ENCODE assay signal across 8 mouse cellular contexts in the genomic region with DNA sequence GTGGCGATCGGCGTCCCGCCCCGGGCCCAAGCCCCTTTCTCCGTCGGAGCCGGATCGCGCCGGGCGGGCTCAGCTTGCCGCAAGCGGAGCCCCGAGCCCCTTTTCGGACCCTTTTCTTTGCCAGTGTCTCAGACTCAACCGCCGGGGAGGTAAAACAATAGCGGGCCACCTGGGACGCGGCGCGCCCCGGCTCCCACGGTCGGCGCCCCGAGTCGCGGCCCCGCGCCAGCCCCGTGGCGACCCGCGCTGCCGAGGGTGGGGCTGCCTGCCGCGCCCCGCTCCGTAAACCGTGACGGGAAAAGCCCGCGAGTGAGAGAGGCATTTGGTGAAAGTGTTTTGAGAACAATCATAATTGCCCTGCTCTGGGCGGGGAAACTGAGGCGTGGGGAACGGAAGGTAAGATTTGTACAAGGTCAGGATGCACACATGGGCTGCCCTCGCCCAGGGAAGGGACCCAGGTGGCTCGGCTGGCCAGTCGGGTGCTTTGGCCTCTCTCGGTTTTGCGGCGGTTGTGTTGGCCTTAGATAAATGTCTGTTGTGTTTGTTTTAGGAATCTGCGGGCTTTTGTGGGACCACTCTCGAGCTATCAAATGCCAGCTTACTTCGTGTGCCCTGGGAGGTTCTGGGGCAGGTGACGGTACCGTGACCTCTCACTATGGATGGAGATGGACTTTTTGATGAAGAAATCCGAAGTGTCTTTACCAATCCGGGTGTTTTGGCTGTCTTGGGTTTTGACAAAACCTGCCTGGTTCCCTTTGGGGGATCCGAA. TPM values are rescaled to one million over a fixed set of nuclear protein-coding genes. Genes with fewer than 3 reads are reported as not detected.
DNase-seq lines count a peak whose midpoint lies in the region; ATAC-seq and TF ChIP-seq lines count a peak whose summit lies in the region.

No protein-coding gene starts in this region.

- H3K27ac ChIP-seq in lung, embryonic 14.5 days (ENCODE audit: low read depth), result peak overlapping the region; percentile 69
- H3K27ac ChIP-seq in bone marrow, adult 2 months (ENCODE audit: control insufficient read depth, insufficient read depth, low read depth, low read length, poor library complexity), result peak overlapping the region; percentile 19; the same call in 1 of the 2 replicates
- H3K27ac ChIP-seq in forebrain, postnatal 0 days (ENCODE audit: low read depth, low read length), result peak overlapping the region; percentile 78
- no peak overlapping the region for H3K27ac ChIP-seq in liver, adult 2 months (replicated peaks; ENCODE audit: insufficient read depth, low read depth, low read length)
- peak overlapping the region; percentile 55; the same call in 1 of the 2 replicates for H3K27ac ChIP-seq in stomach, embryonic 14.5 days (ENCODE audit: low read length)

- intact Hi-C loops in left cerebral cortex, postnatal 36 days (cut with DNase I), result loop anchor here (5.0 kb wide), 2 partner anchors 70 to 75 kb away; no protein-coding TSS in a partner anchor

- H3K4me1 ChIP-seq in lung, embryonic 14.5 days (ENCODE audit: insufficient read depth), result peaks cover 18% of the 10 kb centered on the region
- no peaks in the 10 kb centered on the region for H3K4me1 ChIP-seq in bone marrow, adult 2 months (ENCODE audit: control insufficient read depth, insufficient read depth, low read length)
- H3K4me1 ChIP-seq in forebrain, postnatal 0 days (ENCODE audit: insufficient read depth), result peaks cover 36% of the 10 kb centered on the region
- peaks cover 2% of the 10 kb centered on the region; the same call in 1 of the 2 replicates for H3K4me1 ChIP-seq in liver, adult 2 months (ENCODE audit: control insufficient read depth, insufficient read depth, low read length)
- peaks cover 40% of the 10 kb centered on the region for H3K4me1 ChIP-seq in stomach, embryonic 14.5 days (ENCODE audit: control insufficient read depth, insufficient read depth, low read length)

- TF ChIP-seq POLR2A in bone marrow, adult 2 months (IDR thresholded peaks at IDR 0.05; ENCODE audit: borderline replicate concordance, control insufficient read depth, low read depth, low read length), result no peak
- no peak for TF ChIP-seq POLR2A in liver, adult 2 months (IDR thresholded peaks at IDR 0.05; ENCODE audit: extremely low read depth, insufficient read depth, low read length)

- under 1% methylated on average over 62 of the region's 62 CpGs for WGBS in lung, embryonic 14.5 days
- under 1% methylated on average over 62 of the region's 62 CpGs for WGBS in bone marrow, adult 2 months
- 4% methylated on average over 50 of the region's 62 CpGs for WGBS in forebrain, postnatal 0 days
- WGBS in liver, adult 2 months, result 2% methylated on average over 61 of the region's 62 CpGs
- under 1% methylated on average over 62 of the region's 62 CpGs for WGBS in stomach, embryonic 14.5 days

- H3K9me3 ChIP-seq in lung, embryonic 14.5 days (ENCODE audit: low read depth, low read length), result no peaks in the 10 kb centered on the region
- no peaks in the 10 kb centered on the region for H3K9me3 ChIP-seq in forebrain, postnatal 0 days (ENCODE audit: low read length)
- no peaks in the 10 kb centered on the region for H3K9me3 ChIP-seq in stomach, embryonic 14.5 days (ENCODE audit: control insufficient read depth, low read depth, low read length)

- H3K4me3 ChIP-seq in lung, embryonic 14.5 days (ENCODE audit: low read depth, low read length), result peak overlapping the region; percentile 80
- peak overlapping the region; percentile 49 for H3K4me3 ChIP-seq in bone marrow, adult 2 months (replicated peaks; ENCODE audit: control insufficient read depth, low read depth, low read length)
- peak overlapping the region; percentile 81 for H3K4me3 ChIP-seq in forebrain, postnatal 0 days (ENCODE audit: low read depth, low read length)
- peak overlapping the region; percentile 65 for H3K4me3 ChIP-seq in liver, adult 2 months (ENCODE audit: insufficient read depth, low read depth, low read length)
- peak overlapping the region; percentile 76 for H3K4me3 ChIP-seq in stomach, embryonic 14.5 days (ENCODE audit: low read depth, low read length)

- H3K9ac ChIP-seq in lung, embryonic 14.5 days, result peak overlapping the region; percentile 84
- peak overlapping the region; percentile 87 for H3K9ac ChIP-seq in forebrain, postnatal 0 days
- peak overlapping the region; percentile 69 for H3K9ac ChIP-seq in liver, adult 2 months (ENCODE audit: low read depth, low read length)
- peak overlapping the region; percentile 88 for H3K9ac ChIP-seq in stomach, embryonic 14.5 days (replicated peaks; ENCODE audit: low read depth, low read length)

- peak overlapping the region; percentile 98 for H3K4me2 ChIP-seq in lung, embryonic 14.5 days
- peak overlapping the region; percentile 81 for H3K4me2 ChIP-seq in forebrain, postnatal 0 days (ENCODE audit: low read depth)
- peak overlapping the region; percentile 99 for H3K4me2 ChIP-seq in stomach, embryonic 14.5 days (replicated peaks; ENCODE audit: low read depth, low read length)

- TF ChIP-seq CTCF in lung, embryonic 14.5 days (IDR thresholded peaks at IDR 0.05; ENCODE audit: low read depth), result no peak
- TF ChIP-seq CTCF in bone marrow, adult 2 months (IDR thresholded peaks at IDR 0.05; ENCODE audit: control insufficient read depth, insufficient read depth, low read length), result no peak
- no peak for TF ChIP-seq CTCF in forebrain, postnatal 0 days (IDR thresholded peaks at IDR 0.05; ENCODE audit: low read depth)
- TF ChIP-seq CTCF in liver, adult 2 months (IDR thresholded peaks at IDR 0.05; ENCODE audit: low read depth, low read length), result no peak

- DNase-seq in lung, embryonic 14.5 days, result no peak
- no peak for DNase-seq in lung, postnatal 10 days
- no peak for DNase-seq in forebrain, postnatal 0 days
- DNase-seq in liver, adult 2 months (ENCODE audit: extremely low read depth, low read depth, low spot score), result no peak
- DNase-seq in left cerebral cortex, postnatal 36 days (ENCODE audit: low spot score in 2 of 2), result no peak
- DNase-seq in embryo, embryonic 10.5 days (ENCODE audit: low spot score), result no peak

- ATAC-seq in lung, embryonic 14.5 days (ENCODE audit: insufficient read depth), result peak; percentile 16
- ATAC-seq in forebrain, postnatal 0 days, result peak; percentile 30
- no peak for ATAC-seq in stomach, embryonic 14.5 days (ENCODE audit: insufficient number of reproducible peaks, insufficient read depth, low FRiP score, low read depth)

- H3K79me2 ChIP-seq in liver, adult 2 months (ENCODE audit: control insufficient read depth, insufficient read depth, low read length), result no peaks in the 10 kb centered on the region

- H3K36me3 ChIP-seq in lung, embryonic 14.5 days (ENCODE audit: insufficient read depth), result 0 out of 2 replicates have a peak, but pooled peaks cover 4% of the 10 kb centered on the region
- no peaks in the 10 kb centered on the region for H3K36me3 ChIP-seq in forebrain, postnatal 0 days (ENCODE audit: insufficient read depth)
- no peaks in the 10 kb centered on the region for H3K36me3 ChIP-seq in liver, adult 2 months (ENCODE audit: control insufficient read depth, insufficient read depth, low read length)
- no peaks in the 10 kb centered on the region for H3K36me3 ChIP-seq in stomach, embryonic 14.5 days (ENCODE audit: control insufficient read depth, insufficient read depth, low read length)

- H3K27me3 ChIP-seq in lung, embryonic 14.5 days (ENCODE audit: insufficient read depth, low read length), result no peaks in the 10 kb centered on the region
- H3K27me3 ChIP-seq in forebrain, postnatal 0 days (ENCODE audit: insufficient read depth, low read length), result no peaks in the 10 kb centered on the region
- H3K27me3 ChIP-seq in liver, adult 2 months (ENCODE audit: control insufficient read depth, insufficient read depth, low read length), result peaks cover 10% of the 10 kb centered on the region
- no peaks in the 10 kb centered on the region for H3K27me3 ChIP-seq in stomach, embryonic 14.5 days (ENCODE audit: control insufficient read depth, insufficient read depth, low read length)

RNA-seq across cellular contexts. Expression of a gene that starts 0.6 kb away (rescaled TPM):
- 23.4 and 24.1 TPM in 2 replicates for polyA plus RNA-seq in lung, embryonic 14.5 days (2014; fragmentation: Nextera tagmentation; extraction: Ambion mirVana)
- polyA plus RNA-seq in bone marrow, adult 2 months (2011; ENCODE audit: insufficient read depth, insufficient read length, low replicate concordance, missing spikeins), result 3.6 and 6.3 TPM in 2 replicates
- total RNA-seq in forebrain, postnatal 0 days (2014; rRNA removed), result 54.8 and 74.0 TPM in 2 replicates
- 59.9 and 77.0 TPM in 2 replicates for polyA plus RNA-seq in forebrain, postnatal 0 days (2015; fragmentation: Nextera tagmentation; extraction: Ambion mirVana)
- total RNA-seq in liver, adult 2 months (2014; rRNA removed), result 0.37 and 0.54 TPM in 2 replicates
- polyA plus RNA-seq in liver, adult 2 months (2012; rRNA removed), result 0.24 TPM in 2 replicates
- polyA plus RNA-seq in stomach, embryonic 14.5 days (2014; fragmentation: Nextera tagmentation; extraction: Ambion mirVana), result 30.0 and 30.7 TPM in 2 replicates
- total RNA-seq in left cerebral cortex, postnatal 36 days (2021), result 10 to 100 TPM; 19.4 to 23.3 TPM
